In genomic region chr11:70074379-70075071, GRCm38 (mm10) we compare ENCODE assay signal across 8 mouse cellular contexts. TPM values are rescaled to one million over a fixed set of nuclear protein-coding genes. Genes with fewer than 3 reads are reported as not detected.
A peak's percentile ranks its signal among the peaks of the same experiment; 100 is the strongest.
DNase-seq lines count a peak whose midpoint lies in the region; ATAC-seq lines count a peak whose summit lies in the region.

No protein-coding gene starts in this region.

- no peak overlapping the region for H3K27ac ChIP-seq in intestine, embryonic 14.5 days (ENCODE audit: low read depth)
- no peak overlapping the region for H3K27ac ChIP-seq in intestine, embryonic 16.5 days (ENCODE audit: low read length)
- no peak overlapping the region for H3K27ac ChIP-seq in limb, embryonic 15.5 days
- no peak overlapping the region for H3K27ac ChIP-seq in midbrain, embryonic 15.5 days

- no peaks in the 10 kb centered on the region for H3K27me3 ChIP-seq in intestine, embryonic 14.5 days (replicated peaks; ENCODE audit: control insufficient read depth, insufficient read depth, low read length)
- H3K27me3 ChIP-seq in intestine, embryonic 16.5 days (replicated peaks; ENCODE audit: control insufficient read depth, insufficient read depth, low read length): no peaks in the 10 kb centered on the region
- no peaks in the 10 kb centered on the region for H3K27me3 ChIP-seq in limb, embryonic 15.5 days
- H3K27me3 ChIP-seq in midbrain, embryonic 15.5 days (replicated peaks): no peaks in the 10 kb centered on the region

- H3K9me3 ChIP-seq in intestine, embryonic 14.5 days (ENCODE audit: control insufficient read depth, low read length): no peaks in the 10 kb centered on the region
- no peaks in the 10 kb centered on the region for H3K9me3 ChIP-seq in intestine, embryonic 16.5 days (ENCODE audit: control insufficient read depth, low read length)
- H3K9me3 ChIP-seq in limb, embryonic 15.5 days: no peaks in the 10 kb centered on the region
- H3K9me3 ChIP-seq in midbrain, embryonic 15.5 days: no peaks in the 10 kb centered on the region

- H3K9ac ChIP-seq in intestine, embryonic 14.5 days (ENCODE audit: low read length): no peak overlapping the region
- no peak overlapping the region for H3K9ac ChIP-seq in intestine, embryonic 16.5 days (ENCODE audit: low read depth, low read length)
- no peak overlapping the region for H3K9ac ChIP-seq in limb, embryonic 15.5 days
- H3K9ac ChIP-seq in midbrain, embryonic 15.5 days: no peak overlapping the region

- WGBS in intestine, embryonic 14.5 days: 36% methylated on average over 17 of the region's 17 CpGs
- 36% methylated on average over 17 of the region's 17 CpGs for WGBS in intestine, embryonic 16.5 days
- 37% methylated on average over 17 of the region's 17 CpGs for WGBS in limb, embryonic 15.5 days
- WGBS in midbrain, embryonic 15.5 days: 38% methylated on average over 17 of the region's 17 CpGs

- ATAC-seq in intestine, embryonic 14.5 days (replicated peaks; ENCODE audit: low FRiP score, low TSS enrichment, low read depth): peak; percentile 60; the same call in 1 of the 2 replicates
- no peak for ATAC-seq in intestine, embryonic 16.5 days
- ATAC-seq in limb, embryonic 15.5 days (ENCODE audit: insufficient number of reproducible peaks, low FRiP score, low TSS enrichment, low read depth): 0 out of 2 replicates have a peak, but pooled peaks have one; percentile 40
- ATAC-seq in midbrain, embryonic 15.5 days (replicated peaks): no peak

- no peaks in the 10 kb centered on the region for H3K4me1 ChIP-seq in intestine, embryonic 14.5 days (replicated peaks; ENCODE audit: control insufficient read depth, insufficient read depth, low read length)
- no peaks in the 10 kb centered on the region for H3K4me1 ChIP-seq in intestine, embryonic 16.5 days (ENCODE audit: control insufficient read depth, insufficient read depth, low read length)
- H3K4me1 ChIP-seq in limb, embryonic 15.5 days: no peaks in the 10 kb centered on the region
- no peaks in the 10 kb centered on the region for H3K4me1 ChIP-seq in midbrain, embryonic 15.5 days

- H3K36me3 ChIP-seq in intestine, embryonic 14.5 days (ENCODE audit: control insufficient read depth, insufficient read depth, low read length): no peaks in the 10 kb centered on the region
- no peaks in the 10 kb centered on the region for H3K36me3 ChIP-seq in intestine, embryonic 16.5 days (ENCODE audit: control insufficient read depth, insufficient read depth, low read length)
- H3K36me3 ChIP-seq in limb, embryonic 15.5 days: no peaks in the 10 kb centered on the region
- no peaks in the 10 kb centered on the region for H3K36me3 ChIP-seq in midbrain, embryonic 15.5 days (replicated peaks)

- 0 out of 2 replicates have a peak overlapping the region, but pooled peaks have one; percentile 22 for H3K4me2 ChIP-seq in intestine, embryonic 14.5 days (ENCODE audit: low read length)
- no peak overlapping the region for H3K4me2 ChIP-seq in intestine, embryonic 16.5 days (ENCODE audit: low read depth, low read length)
- H3K4me2 ChIP-seq in limb, embryonic 15.5 days: no peak overlapping the region
- peak overlapping the region; percentile 9; the same call in 1 of the 2 replicates for H3K4me2 ChIP-seq in midbrain, embryonic 15.5 days

- peak; percentile 87 for DNase-seq in intestine, embryonic 14.5 days (ENCODE audit: low spot score)
- DNase-seq in embryo, embryonic 10.5 days (ENCODE audit: low spot score): peak; percentile 89
- DNase-seq in heart, adult 11 months: peak; percentile 94
- DNase-seq in kidney, adult 9 months: peak; percentile 87
- DNase-seq in spleen, adult 18-20 months: peak; percentile 37 to 71

- H3K4me3 ChIP-seq in intestine, embryonic 14.5 days (ENCODE audit: low read depth, low read length): no peak overlapping the region
- no peak overlapping the region for H3K4me3 ChIP-seq in intestine, embryonic 16.5 days (ENCODE audit: low read length)
- H3K4me3 ChIP-seq in limb, embryonic 15.5 days: no peak overlapping the region
- no peak overlapping the region for H3K4me3 ChIP-seq in midbrain, embryonic 15.5 days

RNA-seq across cellular contexts. Expression of gene Asgr2, which starts 17.9 kb away (rescaled TPM):
- 0.46 TPM in 1 of 2 replicates, not detected in the other for polyA plus RNA-seq in intestine, embryonic 14.5 days (2014; fragmentation: Nextera tagmentation; extraction: Ambion mirVana)
- polyA plus RNA-seq in intestine, embryonic 16.5 days (2015; fragmentation: Nextera tagmentation; extraction: Ambion mirVana): 0.44 and 0.57 TPM in 2 replicates
- polyA plus RNA-seq in limb, embryonic 15.5 days (2015; fragmentation: Nextera tagmentation; extraction: Ambion mirVana): 0.54 and 0.83 TPM in 2 replicates
- polyA plus RNA-seq in midbrain, embryonic 15.5 days (2015; fragmentation: Nextera tagmentation; extraction: Ambion mirVana): not detected in 2 replicates

RNA-seq across cellular contexts. Expression of gene Asgr1, which starts 20.6 kb away (rescaled TPM):
- 0.26 TPM in 1 of 2 replicates, not detected in the other for polyA plus RNA-seq in intestine, embryonic 14.5 days (2014; fragmentation: Nextera tagmentation; extraction: Ambion mirVana)
- 0.17 and 0.31 TPM in 2 replicates for polyA plus RNA-seq in intestine, embryonic 16.5 days (2015; fragmentation: Nextera tagmentation; extraction: Ambion mirVana)
- 0.93 and 1.1 TPM in 2 replicates for polyA plus RNA-seq in limb, embryonic 15.5 days (2015; fragmentation: Nextera tagmentation; extraction: Ambion mirVana)
- polyA plus RNA-seq in midbrain, embryonic 15.5 days (2015; fragmentation: Nextera tagmentation; extraction: Ambion mirVana): 3.7 and 3.8 TPM in 2 replicates

RNA-seq across cellular contexts. Expression of gene Mgl2, which starts 55.6 kb away (rescaled TPM):
- 0.38 and 0.86 TPM in 2 replicates for polyA plus RNA-seq in intestine, embryonic 14.5 days (2014; fragmentation: Nextera tagmentation; extraction: Ambion mirVana)
- 0.56 and 0.66 TPM in 2 replicates for polyA plus RNA-seq in intestine, embryonic 16.5 days (2015; fragmentation: Nextera tagmentation; extraction: Ambion mirVana)
- polyA plus RNA-seq in limb, embryonic 15.5 days (2015; fragmentation: Nextera tagmentation; extraction: Ambion mirVana): 1.2 and 1.6 TPM in 2 replicates
- polyA plus RNA-seq in midbrain, embryonic 15.5 days (2015; fragmentation: Nextera tagmentation; extraction: Ambion mirVana): 1.2 and 1.5 TPM in 2 replicates

RNA-seq across cellular contexts. Expression of gene Dlg4, which starts 57.8 kb away (rescaled TPM):
- 7.7 and 8.6 TPM in 2 replicates for polyA plus RNA-seq in intestine, embryonic 14.5 days (2014; fragmentation: Nextera tagmentation; extraction: Ambion mirVana)
- 5.1 and 6.1 TPM in 2 replicates for polyA plus RNA-seq in intestine, embryonic 16.5 days (2015; fragmentation: Nextera tagmentation; extraction: Ambion mirVana)
- polyA plus RNA-seq in limb, embryonic 15.5 days (2015; fragmentation: Nextera tagmentation; extraction: Ambion mirVana): 9.6 and 10.7 TPM in 2 replicates
- 27.8 and 30.4 TPM in 2 replicates for polyA plus RNA-seq in midbrain, embryonic 15.5 days (2015; fragmentation: Nextera tagmentation; extraction: Ambion mirVana)

RNA-seq across cellular contexts. Expression of gene Acadvl, which starts 59.3 kb away (rescaled TPM):
- 72.8 and 73.8 TPM in 2 replicates for polyA plus RNA-seq in intestine, embryonic 14.5 days (2014; fragmentation: Nextera tagmentation; extraction: Ambion mirVana)
- polyA plus RNA-seq in intestine, embryonic 16.5 days (2015; fragmentation: Nextera tagmentation; extraction: Ambion mirVana): 172 and 189 TPM in 2 replicates
- polyA plus RNA-seq in limb, embryonic 15.5 days (2015; fragmentation: Nextera tagmentation; extraction: Ambion mirVana): 92.2 and 100 TPM in 2 replicates
- polyA plus RNA-seq in midbrain, embryonic 15.5 days (2015; fragmentation: Nextera tagmentation; extraction: Ambion mirVana): 57.2 and 57.6 TPM in 2 replicates

Comparison
In these comparisons a context has a peak if more than half of its experiments do, and no peak if none do; other contexts are left out.
1. ATAC-seq: peak in intestine, embryonic 14.5 days (single experiment) and limb, embryonic 15.5 days (single experiment); none in intestine, embryonic 16.5 days (single experiment) and midbrain, embryonic 15.5 days (single experiment).
2. H3K4me2 ChIP-seq: peak in intestine, embryonic 14.5 days (single experiment) and midbrain, embryonic 15.5 days (single experiment); none in intestine, embryonic 16.5 days (single experiment) and limb, embryonic 15.5 days (single experiment).
3. Peak in every context shown above with its lines, with median percentiles within 50 percentile points of each other: DNase-seq.